Mouse (Mus musculus) forebrain, postnatal 0 days (tissue): ENCODE results near the gene Glt1d1. TPM values are rescaled to one million over a fixed set of nuclear protein-coding genes. Genes with fewer than 3 reads are reported as not detected.
"Not testable (repeated sequence)": the region's sequence is repeated elsewhere in the genome, so short reads cannot be mapped to it uniquely, and the experiment has no call there.

Experiments
- ATAC-seq: fragments of 200-750 bp; cut with Nextera tagmentation; 2 replicates; pipeline ENCODE4 v1.8.0; 2017; ENCODE audit warnings: mild to moderate bottlenecking, moderate library complexity
- DNase-seq: peaks from one replicate; pipeline ENCODE4 v3.0.0-alpha.2; 2015
- H3K27ac ChIP-seq: fragments of 300-500 bp; sonication (generic); 2 replicates; pipeline ENCODE4 v1.5.1; 2014; ENCODE audit warnings: low read depth, mild to moderate bottlenecking, antibody characterized with exemption, low read length, moderate library complexity, mixed read lengths
- H3K27me3 ChIP-seq: fragments of 300-500 bp; sonication (generic); 2 replicates; pipeline ENCODE4 v1.6.1; 2014; ENCODE audit warnings: mild to moderate bottlenecking, low read length, mixed read lengths; ENCODE audit not compliant: insufficient read depth
- H3K36me3 ChIP-seq: fragments of 300-500 bp; sonication (generic); 2 replicates; pipeline ENCODE4 v1.6.1; 2014; ENCODE audit warnings: mild to moderate bottlenecking, moderate library complexity; ENCODE audit not compliant: insufficient read depth
- H3K4me1 ChIP-seq: fragments of 300-500 bp; sonication (generic); 2 replicates; pipeline ENCODE4 v1.6.1; 2014; ENCODE audit warnings: antibody characterized with exemption; ENCODE audit not compliant: insufficient read depth
- H3K4me2 ChIP-seq: fragments of 300-500 bp; sonication (generic); 2 replicates; pipeline ENCODE4 v1.6.1; 2014; ENCODE audit warnings: low read depth, mild to moderate bottlenecking, moderate library complexity
- H3K4me3 ChIP-seq: fragments of 300-500 bp; sonication (generic); 2 replicates; pipeline ENCODE4 v1.5.1; 2014; ENCODE audit warnings: low read depth, low read length, mixed read lengths
- H3K9ac ChIP-seq: fragments of 300-500 bp; sonication (generic); 2 replicates; pipeline ENCODE4 v1.6.1; 2014; ENCODE audit warnings: mild to moderate bottlenecking
- H3K9me3 ChIP-seq: fragments of 300-500 bp; sonication (generic); 2 replicates; pipeline ENCODE4 v1.6.1; 2016; ENCODE audit warnings: low read length
- CTCF ChIP-seq: sonication (generic); IDR thresholded peaks from 2 replicates; pipeline ENCODE4 v1.5.1; 2016; ENCODE audit warnings: antibody characterized with exemption, control low read depth, low read depth
- WGBS: fragments of 180-500 bp; shearing (Covaris S2); extraction: QIAGEN DNeasy Blood & Tissue Kit; methylation state at CpG from one replicate; pipeline ENCODE4 v1.1.7; 2014; 5-methylcytosine and 5-hydroxymethylcytosine counted together
- polyA plus RNA-seq: library from polyadenylated mRNA; unstranded; fragments of >200 nt; fragmentation: Nextera tagmentation; extraction: Ambion mirVana; gene quantifications from 2 replicates; pipeline ENCODE4 v1.2.1, GENCODE M21; 2015
- total RNA-seq: library from RNA; depleted of rRNA; stranded (reverse); fragments of >200 nt; gene quantifications from 2 replicates; pipeline ENCODE4 v1.2.3, GENCODE M21; 2014; rRNA removed

The Glt1d1 gene
- total and polyA plus RNA-seq, 2 experiments from 2014 or later = 1.1 to 10.5 TPM

GRCm38 (mm10) chr5:127741331-127741730 lies 109.3 kb downstream of the Glt1d1 start:
- TF ChIP-seq CTCF = no peak
- ATAC-seq = no peak
- no peaks in the 10 kb centered on the region for H3K9me3 ChIP-seq
- 53% methylated on average over 16 of the region's 16 CpGs for WGBS
- no peak overlapping the region for H3K4me3 ChIP-seq
- no peak overlapping the region for H3K27ac ChIP-seq
- no peak overlapping the region for H3K9ac ChIP-seq
- H3K27me3 ChIP-seq = no peaks in the 10 kb centered on the region
- peak; percentile 77 for DNase-seq
- H3K4me2 ChIP-seq = peak overlapping the region; percentile 19; the same call in 1 of the 2 replicates
- no peaks in the 10 kb centered on the region for H3K4me1 ChIP-seq
- H3K36me3 ChIP-seq = no peaks in the 10 kb centered on the region

GRCm38 (mm10) chr5:127749540-127749939 lies 117.5 kb downstream of the Glt1d1 start:
- not testable (repeated sequence) for H3K4me2 ChIP-seq, H3K4me1 ChIP-seq, H3K36me3 ChIP-seq, H3K4me3 ChIP-seq, H3K27ac ChIP-seq, H3K27me3 ChIP-seq, DNase-seq, H3K9me3 ChIP-seq, H3K9ac ChIP-seq, ATAC-seq
- WGBS = 86% methylated on average over 3 of the region's 3 CpGs

GRCm38 (mm10) chr5:127751262-127751975 lies 119.4 kb downstream of the Glt1d1 start:
- Histone ChIP-seq H3K36me3 (no peaks in the 10 kb centered on the region), H3K4me1 (no peaks in the 10 kb centered on the region), H3K27me3 (no peaks in the 10 kb centered on the region; the same call in 1 of the 2 replicates), H3K4me3 (no peak overlapping the region), H3K9ac (no peak overlapping the region), H3K4me2 (peak overlapping the region; percentile 28), H3K9me3 (no peaks in the 10 kb centered on the region), H3K27ac (no peak overlapping the region)
- DNase-seq (peak; percentile 52), ATAC-seq (peak; percentile 75)
- TF ChIP-seq CTCF = no peak
- WGBS = 23% methylated on average over 20 of the region's 20 CpGs

GRCm38 (mm10) chr5:127755594-127755993 lies 123.5 kb downstream of the Glt1d1 start:
- H3K36me3 ChIP-seq = no peaks in the 10 kb centered on the region
- no peak overlapping the region for H3K4me2 ChIP-seq
- H3K27ac ChIP-seq = no peak overlapping the region
- DNase-seq (peak; percentile 14), ATAC-seq (peak; percentile 79)
- no peak for TF ChIP-seq CTCF
- 46% methylated on average over 4 of the region's 4 CpGs for WGBS
- H3K9me3 ChIP-seq = no peaks in the 10 kb centered on the region
- no peak overlapping the region for H3K4me3 ChIP-seq
- no peaks in the 10 kb centered on the region; the same call in 1 of the 2 replicates for H3K27me3 ChIP-seq
- no peaks in the 10 kb centered on the region for H3K4me1 ChIP-seq
- no peak overlapping the region for H3K9ac ChIP-seq

GRCm38 (mm10) chr5:127756011-127756410 lies 123.9 kb downstream of the Glt1d1 start:
- no peak overlapping the region for H3K27ac ChIP-seq
- H3K4me1 ChIP-seq = no peaks in the 10 kb centered on the region
- no peaks in the 10 kb centered on the region; the same call in 1 of the 2 replicates for H3K27me3 ChIP-seq
- no peak for TF ChIP-seq CTCF
- no peak for ATAC-seq
- H3K9ac ChIP-seq = no peak overlapping the region
- no peak for DNase-seq
- no peak overlapping the region for H3K4me3 ChIP-seq
- H3K9me3 ChIP-seq = no peaks in the 10 kb centered on the region
- WGBS = 78% methylated on average over 3 of the region's 3 CpGs
- H3K36me3 ChIP-seq = no peaks in the 10 kb centered on the region
- H3K4me2 ChIP-seq = no peak overlapping the region

- DNase-seq = no peak
- H3K27me3 ChIP-seq = no peaks in the 10 kb centered on the region; the same call in 1 of the 2 replicates
- no peak overlapping the region for H3K4me3 ChIP-seq
- H3K4me1 ChIP-seq = no peaks in the 10 kb centered on the region
- no peaks in the 10 kb centered on the region for H3K36me3 ChIP-seq
- no peak for ATAC-seq
- no peak overlapping the region for H3K4me2 ChIP-seq
- H3K9ac ChIP-seq = no peak overlapping the region
- 93% methylated on average over 4 of the region's 4 CpGs for WGBS
- no peak overlapping the region for H3K27ac ChIP-seq
- TF ChIP-seq CTCF = peak; percentile 33
- no peaks in the 10 kb centered on the region for H3K9me3 ChIP-seq
Measured at GRCm38 (mm10) chr5:127756671-127757423, 124.8 kb downstream of the Glt1d1 start.

GRCm38 (mm10) chr5:127758576-127758975 lies 126.5 kb downstream of the Glt1d1 start:
- ATAC-seq (no peak), DNase-seq (no peak)
- Histone ChIP-seq H3K36me3 (no peaks in the 10 kb centered on the region), H3K27me3 (no peaks in the 10 kb centered on the region), H3K4me1 (no peaks in the 10 kb centered on the region), H3K9me3 (no peaks in the 10 kb centered on the region), H3K9ac (no peak overlapping the region), H3K27ac (no peak overlapping the region), H3K4me2 (no peak overlapping the region), H3K4me3 (no peak overlapping the region)
- TF ChIP-seq CTCF = no peak
- WGBS = 72% methylated on average over 4 of the region's 4 CpGs

Other genes with a start within 250 kb of the Glt1d1 start
- 28.7 and 30.5 TPM in 2 replicates for gene Slc15a4, start 635 bp downstream of the Glt1d1 start, total RNA-seq
- 20.5 and 21.0 TPM in 2 replicates for gene Slc15a4, start 635 bp downstream of the Glt1d1 start, polyA plus RNA-seq